Mouse (Mus musculus) gastrocnemius, adult 2 months (tissue): ENCODE data around the gene Pfas. TPM values are rescaled to one million over a fixed set of nuclear protein-coding genes. Genes with fewer than 3 reads are reported as not detected.
"Not testable (repeated sequence)": the region's sequence is repeated elsewhere in the genome, so short reads cannot be mapped to it uniquely, and the experiment has no call there.

Experiments used
- DNase-seq: peaks from one replicate; pipeline ENCODE4 v3.0.0; 2022
- H3K27ac ChIP-seq: fragments of 200-600 bp; 2 replicates; pipeline ENCODE4 v1.8.1; 2022; ENCODE audit warnings: mild to moderate bottlenecking
- H3K4me3 ChIP-seq: fragments of 200-600 bp; 2 replicates; pipeline ENCODE4 v1.8.1; 2022; ENCODE audit warnings: mild to moderate bottlenecking, moderate library complexity
- CTCF ChIP-seq: fragments of 200-600 bp; IDR thresholded peaks from 2 replicates; pipeline ENCODE4 v1.8.1; 2022; ENCODE audit warnings: antibody characterized with exemption, mild to moderate bottlenecking, moderate library complexity
- intact Hi-C: fragments of 180-260 bp; cut with DNase I; formaldehyde crosslinking; loops from one replicate; pipeline ENCODE4 v1.15.1; 2025
- microRNA-seq: library from miRNA; unstranded; fragments of <30 nt; microRNA quantifications from one replicate; pipeline ENCODE4 v1.2.0, GENCODE M21; 2021
- total RNA-seq, 2 experiments: library from RNA; stranded (reverse); gene quantifications; 2 replicates each; pipeline ENCODE4 v1.2.3; 2021

Gene Pfas
- total RNA-seq, 2 experiments from 2014 or later: 7.8 to 14.8 TPM

DNA sequence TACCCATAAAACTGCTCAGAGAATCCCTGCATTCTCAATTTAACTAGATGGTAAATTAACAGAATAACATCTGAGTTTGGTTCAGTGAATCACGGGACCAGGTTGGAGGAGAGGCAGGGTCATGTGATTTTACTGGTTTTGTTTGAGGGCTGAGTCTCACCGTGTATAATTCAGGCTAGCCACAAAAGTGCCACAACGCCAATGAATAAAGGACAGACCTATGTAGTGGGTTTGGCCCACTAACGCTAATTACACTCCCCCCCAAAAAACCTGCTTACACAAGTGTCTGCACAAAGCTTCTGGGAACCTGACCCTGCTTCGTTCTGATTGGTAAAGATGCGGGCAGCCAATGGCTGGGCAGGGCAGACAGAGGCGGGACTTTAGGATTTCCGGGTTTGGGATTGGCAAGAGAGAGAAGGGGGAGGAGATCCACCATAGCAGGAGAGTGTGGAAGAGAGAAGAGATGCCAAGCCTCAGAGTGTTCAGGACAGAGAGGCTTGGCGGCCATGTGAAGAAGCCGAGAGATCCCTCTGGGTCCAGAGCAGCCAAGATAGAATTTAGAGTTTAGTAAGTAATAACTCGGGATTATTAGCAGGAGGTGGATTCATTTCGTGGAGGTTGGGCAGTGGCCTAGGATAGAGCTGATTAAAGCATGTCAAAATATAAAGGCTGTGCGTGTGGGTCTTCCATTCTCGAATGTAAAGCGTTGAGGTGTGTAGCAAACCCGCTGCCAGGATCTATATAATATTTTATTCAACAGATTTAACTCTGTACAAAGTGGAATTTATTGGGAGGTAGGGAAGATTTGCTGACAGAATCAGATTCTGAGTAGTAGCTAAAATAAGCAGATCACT lies 68.6 kb downstream of the Pfas start:
- intact Hi-C loops: no loop called here
- TF ChIP-seq CTCF: no peak
- peak overlapping the region; percentile 90 for H3K27ac ChIP-seq

DNA sequence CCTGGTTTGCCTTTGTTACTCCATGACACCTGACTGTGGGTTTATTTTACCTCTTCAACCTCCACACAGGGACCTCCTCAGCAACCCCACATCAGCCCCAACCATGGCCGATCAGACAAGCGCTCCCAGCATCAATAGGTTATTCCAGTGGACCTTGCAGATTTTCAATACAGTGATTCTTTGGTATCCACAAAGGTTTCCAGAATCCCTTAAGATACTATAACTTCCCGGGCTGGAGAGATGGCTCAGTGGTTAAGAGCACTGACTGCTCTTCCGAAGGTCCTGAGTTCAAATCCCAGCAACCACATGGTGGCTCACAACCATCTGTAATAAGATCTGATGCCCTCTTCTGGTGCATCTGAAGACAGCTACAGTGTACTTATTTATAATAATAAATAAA lies 71.3 kb downstream of the Pfas start:
- DNase-seq, H3K27ac ChIP-seq, H3K4me3 ChIP-seq, intact Hi-C loops: not testable (repeated sequence)

More for the DNA sequence above, 68.6 kb downstream of the Pfas start:
- DNase-seq: peak; percentile 90
- H3K4me3 ChIP-seq: peak overlapping the region; percentile 79

Small RNA genes within 50 kb of the gene (microRNA-seq; reads per million reads assigned to microRNA genes)
- not detected for gene Mir3062

Other genes starting within 250 kb of the Pfas start
- gene Ndel1, start 136.6 kb downstream of the Pfas start, total RNA-seq: 10 to 100 TPM; 82.3 to 82.4 TPM
- gene Rnf222, start 119.9 kb downstream of the Pfas start, total RNA-seq: not detected
- gene Rpl26, start 106.9 kb downstream of the Pfas start, total RNA-seq: 100 to 1,000 TPM; 606 to 729 TPM
- gene Odf4, start 81.4 kb downstream of the Pfas start, total RNA-seq: not detected
- gene Arhgef15, start 51.0 kb downstream of the Pfas start, total RNA-seq: 1 to 10 TPM; 5.9 to 9.7 TPM
- 1 to 10 TPM; 2.9 to 5.0 TPM for gene Slc25a35, start 40.3 kb downstream of the Pfas start, total RNA-seq
- 10 to 100 TPM; 55.4 to 71.1 TPM for gene Rangrf, start 33.3 kb downstream of the Pfas start, total RNA-seq
- gene Ctc1, start 7.5 kb upstream of the Pfas start, total RNA-seq: 10 to 100 TPM in 1 of 2 experiments, 1 to 10 TPM in 1; 9.9 to 11.0 TPM
- gene Aurkb, start 37.2 kb upstream of the Pfas start, total RNA-seq: not detected
- 10 to 100 TPM; 17.9 to 18.9 TPM for gene Borcs6, start 51.3 kb upstream of the Pfas start, total RNA-seq
- gene Tmem107, start 62.3 kb upstream of the Pfas start, total RNA-seq: 1 to 10 TPM; 3.9 to 5.7 TPM
- 10 to 100 TPM; 38.0 to 42.7 TPM for gene Vamp2, start 80.0 kb upstream of the Pfas start, total RNA-seq
- gene Per1, start 86.8 kb upstream of the Pfas start, total RNA-seq: 10 to 100 TPM; 68.2 to 76.8 TPM
- not detected for gene Hes7, start 111.9 kb upstream of the Pfas start, total RNA-seq
- gene 9130213A22Rik, start 114.1 kb upstream of the Pfas start, total RNA-seq: under 1 TPM in 1 of 2 experiments, not detected in 1; 0.20 TPM
- not detected for gene Aloxe3, start 117.4 kb upstream of the Pfas start, total RNA-seq
- not detected for gene Alox12b, start 148.5 kb upstream of the Pfas start, total RNA-seq
- not detected for gene Alox8, start 189.4 kb upstream of the Pfas start, total RNA-seq
- gene Gucy2e, start 228.6 kb upstream of the Pfas start, total RNA-seq: not detected